Mouse (Mus musculus) CH12.LX (cell line): ENCODE measurements around the gene Fgfr2.

Source experiments
- CHD2 ChIP-seq: IDR thresholded peaks from 2 replicates; pipeline ENCODE4 v1.6.1; 2011; ENCODE audit warnings: low read length, improper control_type of control experiment
- CTCF ChIP-seq, 2 experiments: IDR thresholded peaks in 1 of 2; conservative IDR thresholded peaks in 1 of 2; 2 replicates each; pipeline ENCODE4 v1.5.1; 2011 to 2012; ENCODE audit warnings: low read depth in 2 of 2, low read length in 2 of 2, improper control_type of control experiment in 1 of 2, inconsistent platforms in 1 of 2, mild to moderate bottlenecking in 1 of 2, moderate library complexity in 1 of 2
- EP300 ChIP-seq: IDR thresholded peaks from 2 replicates; pipeline ENCODE4 v1.6.1; 2011; ENCODE audit warnings: low read length, improper control_type of control experiment
- HCFC1 ChIP-seq: IDR thresholded peaks from 2 replicates; pipeline ENCODE4 v1.6.1; 2012; ENCODE audit warnings: low read depth, mild to moderate bottlenecking, inconsistent platforms, low read length, improper control_type of control experiment
- JUND ChIP-seq: conservative IDR thresholded peaks from 2 replicates; pipeline ENCODE4 v1.6.1; 2011; ENCODE audit warnings: low read depth, low read length, improper control_type of control experiment
- MEF2A ChIP-seq: IDR thresholded peaks from 2 replicates; pipeline ENCODE4 v1.6.1; 2014; ENCODE audit warnings: low read depth, mild to moderate bottlenecking, inconsistent platforms, low read length, improper control_type of control experiment, borderline replicate concordance
- MYC ChIP-seq: IDR thresholded peaks from 2 replicates; pipeline ENCODE4 v1.6.1; 2011; ENCODE audit warnings: low read depth, mild to moderate bottlenecking, improper control_type of control experiment, low read length
- POLR2A ChIP-seq: IDR thresholded peaks from 2 replicates; pipeline ENCODE4 v1.6.1; 2011; ENCODE audit warnings: low read depth, mild to moderate bottlenecking, improper control_type of control experiment, low read length
- RCOR1 ChIP-seq: conservative IDR thresholded peaks from 2 replicates; pipeline ENCODE4 v1.6.1; 2012; ENCODE audit warnings: low read depth, mild to moderate bottlenecking, inconsistent platforms, low read length, improper control_type of control experiment
- SIN3A ChIP-seq: IDR thresholded peaks from 2 replicates; pipeline ENCODE4 v1.6.1; 2012; ENCODE audit warnings: low read length, improper control_type of control experiment, inconsistent platforms
- ZNF384 ChIP-seq: IDR thresholded peaks from 2 replicates; pipeline ENCODE4 v1.6.1; 2012; ENCODE audit warnings: low read depth, low read length, improper control_type of control experiment, inconsistent platforms

GRCm38 (mm10) chr7:132882343-132882742, 240.8 kb downstream of the Fgfr2 start:
- TF ChIP-seq RCOR1 (no peak), POLR2A (no peak), MYC (no peak), CTCF (conservative IDR thresholded peaks at IDR 0.05 in 1 of 2, IDR thresholded peaks at IDR 0.05 in 1 of 2; ENCODE audit: low read depth in 2 of 2, low read length in 2 of 2) (peak in 1 of 2 experiments; percentile 64; a peak in 2 of 4 replicates), HCFC1 (no peak), ZNF384 (no peak), CHD2 (no peak), MEF2A (no peak), EP300 (no peak), SIN3A (no peak), JUND (no peak)
